Mouse (Mus musculus) erythroblast, embryonic 14.5 days (primary cell): ENCODE data around the gene 1110008P14Rik. TPM values are rescaled to one million over a fixed set of nuclear protein-coding genes. Genes with fewer than 3 reads are reported as not detected.

Experiments
- H3K27me3 ChIP-seq: 2 replicates; pipeline ENCODE4 v1.6.1; 2012; ENCODE audit warnings: inconsistent platforms; ENCODE audit not compliant: control insufficient read depth
- H3K36me3 ChIP-seq: 2 replicates; pipeline ENCODE4 v1.6.1; 2012; ENCODE audit warnings: mild to moderate bottlenecking, inconsistent platforms; ENCODE audit not compliant: control insufficient read depth
- H3K4me1 ChIP-seq: 2 replicates; pipeline ENCODE4 v1.6.1; 2012; ENCODE audit warnings: inconsistent platforms; ENCODE audit not compliant: control insufficient read depth
- H3K4me3 ChIP-seq: replicated peaks from 2 replicates; pipeline ENCODE3; 2012; ENCODE audit warnings: moderate library complexity, mild to moderate bottlenecking, inconsistent platforms
- H3K9me3 ChIP-seq: 2 replicates; pipeline ENCODE4 v1.6.1; 2012; ENCODE audit warnings: low read length, inconsistent platforms, mixed read lengths; ENCODE audit not compliant: control insufficient read depth
- GATA1 ChIP-seq: IDR thresholded peaks from 2 replicates; pipeline ENCODE4 v1.6.1; 2012; ENCODE audit warnings: low read length, inconsistent platforms, mixed read lengths
- TAL1 ChIP-seq: IDR thresholded peaks from 3 replicates; pipeline ENCODE4 v1.6.1; 2012; ENCODE audit warnings: low read length, inconsistent platforms, mixed read lengths
- polyA plus RNA-seq: library from polyadenylated mRNA; stranded (reverse); fragments of >175 nt; gene quantifications from 2 replicates; pipeline ENCODE4 v1.2.3, GENCODE M21; 2012

The 1110008P14Rik gene
- polyA plus RNA-seq, 1 experiment = 38.6 TPM

- Histone ChIP-seq H3K4me3 (peak overlapping the region; percentile 81), H3K27me3 (peaks cover 16% of the 10 kb centered on the region), H3K4me1 (peaks cover 37% of the 10 kb centered on the region), H3K9me3 (no peaks in the 10 kb centered on the region), H3K36me3 (peaks cover 15% of the 10 kb centered on the region)
- TF ChIP-seq TAL1 (no peak), GATA1 (no peak)
Measured at GRCm38 (mm10) chr2:32360741-32361140, 21.0 kb downstream of the 1110008P14Rik start.

DNA sequence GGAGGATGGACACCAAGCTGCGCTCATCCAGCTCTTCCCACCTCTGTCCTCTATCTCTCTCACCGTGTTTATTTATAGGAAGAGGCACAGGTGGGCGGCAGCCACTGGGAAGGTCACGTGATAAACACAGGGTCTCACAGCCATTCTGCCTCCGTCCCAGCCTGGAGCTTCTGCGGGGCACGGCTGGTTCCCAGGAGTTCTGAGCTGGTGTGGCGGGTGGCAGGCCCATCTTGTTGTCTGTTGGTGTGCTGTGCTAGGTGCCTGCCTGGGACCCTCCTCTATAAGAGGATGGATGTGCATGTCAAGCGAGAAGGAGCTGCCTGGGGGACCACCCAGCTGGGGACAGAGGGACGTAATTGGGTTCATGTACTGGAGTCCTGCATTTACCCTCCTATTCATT is 23.4 kb downstream of the 1110008P14Rik start:
- Histone ChIP-seq H3K9me3 (no peaks in the 10 kb centered on the region), H3K36me3 (no peaks in the 10 kb centered on the region), H3K27me3 (peaks cover 17% of the 10 kb centered on the region), H3K4me1 (peaks cover 29% of the 10 kb centered on the region), H3K4me3 (no peak overlapping the region)
- TF ChIP-seq GATA1 = no peak
- no peak for TF ChIP-seq TAL1

GRCm38 (mm10) chr2:32357710-32358109 is 24.0 kb downstream of the 1110008P14Rik start:
- no peak overlapping the region for H3K4me3 ChIP-seq
- H3K27me3 ChIP-seq = peaks cover 24% of the 10 kb centered on the region
- H3K36me3 ChIP-seq = no peaks in the 10 kb centered on the region
- peaks cover 30% of the 10 kb centered on the region for H3K4me1 ChIP-seq
- H3K9me3 ChIP-seq = no peaks in the 10 kb centered on the region
- TF ChIP-seq GATA1 = no peak
- no peak for TF ChIP-seq TAL1

DNA sequence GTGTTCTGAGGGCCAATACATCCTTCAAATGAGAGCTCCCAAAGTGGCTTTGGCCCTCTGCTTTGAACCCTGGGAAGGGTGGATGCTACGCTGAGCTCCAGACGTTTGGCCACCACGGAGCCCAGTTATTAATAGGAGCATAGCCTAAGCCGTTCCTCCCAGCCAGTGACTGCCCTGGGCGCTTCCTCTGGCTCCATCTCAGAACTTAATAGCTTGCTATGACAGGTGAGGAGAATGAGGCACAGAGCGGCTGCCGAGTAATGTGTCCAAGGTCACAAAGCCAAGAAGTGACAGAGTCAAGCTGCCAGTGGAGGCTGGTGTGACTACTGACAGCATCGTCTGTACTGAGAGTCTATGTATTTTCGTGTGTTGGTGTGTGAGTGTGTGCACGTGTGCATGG is 25.5 kb downstream of the 1110008P14Rik start:
- H3K27me3 ChIP-seq = peaks cover 31% of the 10 kb centered on the region
- H3K4me3 ChIP-seq = no peak overlapping the region
- H3K4me1 ChIP-seq = peaks cover 20% of the 10 kb centered on the region
- H3K36me3 ChIP-seq = no peaks in the 10 kb centered on the region
- TF ChIP-seq GATA1 (no peak), TAL1 (no peak)
- H3K9me3 ChIP-seq = no peaks in the 10 kb centered on the region

GRCm38 (mm10) chr2:32354336-32354895 is 27.3 kb downstream of the 1110008P14Rik start:
- Histone ChIP-seq H3K4me1 (peaks cover 15% of the 10 kb centered on the region), H3K4me3 (no peak overlapping the region), H3K27me3 (peaks cover 44% of the 10 kb centered on the region), H3K9me3 (no peaks in the 10 kb centered on the region), H3K36me3 (no peaks in the 10 kb centered on the region)
- TF ChIP-seq TAL1 (no peak), GATA1 (no peak)

- H3K36me3 ChIP-seq = no peaks in the 10 kb centered on the region
- peaks cover 50% of the 10 kb centered on the region for H3K27me3 ChIP-seq
- H3K4me3 ChIP-seq = no peak overlapping the region
- TF ChIP-seq TAL1 = no peak
- TF ChIP-seq GATA1 = no peak
- H3K9me3 ChIP-seq = no peaks in the 10 kb centered on the region
- H3K4me1 ChIP-seq = peaks cover 15% of the 10 kb centered on the region
Measured at GRCm38 (mm10) chr2:32353836-32354235, 27.9 kb downstream of the 1110008P14Rik start.

DNA sequence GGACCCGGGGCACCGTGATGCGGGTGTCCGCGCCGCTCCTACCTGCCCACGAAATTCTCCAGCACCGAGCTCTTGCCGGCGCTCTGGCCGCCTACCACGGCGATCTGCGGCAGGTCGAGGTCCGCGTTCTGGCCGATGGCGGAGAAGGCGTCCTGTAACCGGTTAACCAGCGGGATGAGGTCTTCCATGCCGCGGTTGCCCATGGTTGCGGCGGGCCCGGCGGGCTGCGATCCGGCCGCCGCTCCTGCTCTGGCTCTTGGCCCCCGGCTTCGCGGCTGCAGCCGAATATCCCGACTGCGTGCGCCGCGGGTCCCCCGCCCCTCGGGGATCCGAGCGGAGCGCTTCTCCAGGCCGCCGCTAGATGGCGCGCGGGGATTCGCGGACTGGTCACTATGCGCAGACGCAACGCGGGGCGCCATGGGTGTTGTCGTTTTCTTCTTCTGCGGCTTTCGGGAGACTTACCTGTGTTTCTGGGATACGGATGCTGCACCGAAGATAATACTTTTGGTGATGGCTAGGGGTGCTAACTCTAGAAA is 28.7 kb downstream of the 1110008P14Rik start, which contains the start of gene Dnm1:
TSS of gene Dnm1 (minus strand) at position 332 of the 536 bp plus-strand sequence.
- Histone ChIP-seq H3K4me3 (peak within 1 kb of the TSS; percentile 59), H3K4me1 (peaks cover 15% of the 10 kb centered on the region), H3K9me3 (no peaks in the 10 kb centered on the region), H3K36me3 (no peaks in the 10 kb centered on the region), H3K27me3 (peaks cover 56% of the 10 kb centered on the region)
- TF ChIP-seq TAL1 (no peak), GATA1 (no peak)

DNA sequence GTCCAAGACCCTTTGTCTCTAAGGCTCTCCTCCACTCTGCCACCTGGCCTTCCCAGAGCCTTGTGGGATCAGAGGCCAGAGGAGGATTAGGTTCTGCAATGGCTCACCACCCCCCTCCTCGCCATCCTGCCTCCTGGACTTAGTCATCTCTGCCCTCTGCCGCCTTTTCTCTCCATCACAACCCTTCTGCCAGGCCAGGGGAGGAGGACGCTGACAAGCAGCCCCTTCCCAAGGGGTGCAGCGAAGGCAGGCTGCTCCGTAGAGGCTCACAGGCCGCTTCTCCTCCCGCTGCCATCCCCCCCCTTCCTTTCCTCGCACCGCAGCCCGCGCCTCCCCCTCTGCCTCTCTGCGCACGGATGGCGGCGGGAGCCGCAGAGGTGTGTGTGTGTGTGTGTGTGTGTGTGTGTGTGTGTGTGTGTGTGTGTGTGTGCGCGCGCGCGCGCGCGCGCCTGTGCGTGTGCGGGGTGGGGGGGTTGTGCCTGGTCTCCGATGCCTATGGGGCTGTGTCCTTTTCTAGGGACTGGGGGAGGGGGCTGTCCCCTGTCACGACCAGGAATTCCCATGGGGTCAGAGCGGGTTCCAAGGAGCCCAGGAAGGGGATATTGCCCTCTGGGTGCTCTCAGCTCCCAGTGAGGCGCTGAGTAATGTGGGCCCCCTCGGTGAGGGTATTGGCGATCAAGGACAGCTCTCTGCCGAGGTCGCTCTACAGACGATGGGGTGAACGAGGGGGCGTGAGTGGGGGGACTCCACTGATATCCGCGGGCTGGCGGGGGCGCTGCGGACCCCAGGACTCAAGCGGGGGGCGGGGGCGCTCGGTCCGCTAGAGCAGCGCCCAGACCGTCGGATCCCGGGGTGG is 29.4 kb downstream of the 1110008P14Rik start, which contains the start of gene Ciz1:
TSS of gene Ciz1 (plus strand) at position 177 of the 856 bp plus-strand sequence.
- TF ChIP-seq GATA1 (no peak), TAL1 (no peak)
- Histone ChIP-seq H3K27me3 (peaks cover 55% of the 10 kb centered on the region), H3K4me1 (peaks cover 15% of the 10 kb centered on the region)

DNA sequence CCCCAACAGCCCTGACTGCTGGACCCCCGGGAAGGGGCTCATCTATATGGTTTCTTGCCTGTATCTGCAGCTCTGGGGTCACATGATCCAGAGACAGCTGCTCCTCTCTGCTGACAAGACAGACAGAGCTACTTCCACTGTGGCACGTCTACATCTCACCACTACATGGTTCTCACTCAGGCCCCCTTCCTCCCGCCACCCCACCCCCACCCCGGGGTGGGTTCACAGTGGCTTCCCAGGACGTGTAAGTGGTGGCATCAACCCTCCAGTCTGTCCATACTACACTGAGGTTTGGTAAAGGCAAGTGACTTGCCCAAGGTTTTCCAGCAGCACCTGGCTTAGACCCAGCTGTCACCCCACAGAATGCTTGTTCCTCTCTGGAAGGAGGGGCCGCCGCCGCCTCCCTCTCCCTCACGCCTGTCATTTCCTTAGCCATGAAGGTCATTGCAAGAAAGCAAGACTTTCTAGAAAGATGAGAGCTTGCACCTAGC is 30.2 kb downstream of the 1110008P14Rik start:
- peaks cover 15% of the 10 kb centered on the region for H3K4me1 ChIP-seq
- no peak for TF ChIP-seq GATA1
- TF ChIP-seq TAL1 = no peak
- H3K27me3 ChIP-seq = peaks cover 55% of the 10 kb centered on the region

More for the DNA sequence above, 29.4 kb downstream of the 1110008P14Rik start, which contains the start of gene Ciz1:
- no peaks in the 10 kb centered on the region for H3K9me3 ChIP-seq
- peak within 1 kb of the TSS; percentile 59 for H3K4me3 ChIP-seq
- H3K36me3 ChIP-seq = no peaks in the 10 kb centered on the region

More for the DNA sequence above, 30.2 kb downstream of the 1110008P14Rik start:
- H3K4me3 ChIP-seq = no peak overlapping the region
- H3K9me3 ChIP-seq = no peaks in the 10 kb centered on the region
- H3K36me3 ChIP-seq = no peaks in the 10 kb centered on the region
